In genomic region chr19:5456922-5457745, GRCm38 (mm10) we compare ENCODE assay signal across 8 mouse cellular contexts. TPM values are rescaled to one million over a fixed set of nuclear protein-coding genes. Genes with fewer than 3 reads are reported as not detected.
DNase-seq lines count a peak whose midpoint lies in the region; ATAC-seq lines count a peak whose summit lies in the region.

No protein-coding gene starts in this region.

- DNase-seq in ZHBTc4 (ENCODE audit: low read depth, low spot score), result peak; percentile 92
- peak; percentile 95 to 96 for DNase-seq in gastrocnemius, adult 8-10 months (ENCODE audit: low spot score in 2 of 2)
- DNase-seq in induced T-regulatory cell, adult 2 months (ENCODE audit: low read depth), result peak; percentile 96
- DNase-seq in left cerebral cortex, adult 9 months (ENCODE audit: low spot score in 2 of 2), result peak; percentile 90 to 96
- DNase-seq in right cerebral cortex, postnatal 14 days, result peak; percentile 96
- DNase-seq in urinary bladder, postnatal 36 days (ENCODE audit: low spot score in 2 of 2), result peak; percentile 94 to 95

- peak; percentile 84 for ATAC-seq in common myeloid progenitor, adult 5-6 weeks (replicated peaks; ENCODE audit: low read depth, poor library complexity, severe bottlenecking)
- peak; percentile 85 for ATAC-seq in megakaryocyte progenitor cell, adult 5-6 weeks (replicated peaks; ENCODE audit: poor library complexity)

RNA-seq across cellular contexts. Expression of gene Ccdc85b, which starts 0.6 kb away (rescaled TPM):
- 3.0 and 5.4 TPM in 2 replicates for total RNA-seq in common myeloid progenitor, adult 5-6 weeks (2017)
- total RNA-seq in gastrocnemius, adult 8-10 months (2022), result 1 to 10 TPM; 5.5 to 8.1 (median 6.3) TPM
- 0.99 and 1.2 TPM in 2 replicates for total RNA-seq in megakaryocyte progenitor cell, adult 5-6 weeks (2015)
- total RNA-seq in megakaryocyte progenitor cell, adult 5-6 weeks (2017), result 2.5 and 3.0 TPM in 2 replicates

RNA-seq across cellular contexts. Expression of gene Fibp, which starts 3.3 kb away (rescaled TPM):
- total RNA-seq in common myeloid progenitor, adult 5-6 weeks (2017), result 55.8 and 67.4 TPM in 2 replicates
- 10 to 100 TPM; 29.2 to 35.1 (median 32.8) TPM for total RNA-seq in gastrocnemius, adult 8-10 months (2022)
- total RNA-seq in megakaryocyte progenitor cell, adult 5-6 weeks (2015), result 50.2 and 73.5 TPM in 2 replicates
- total RNA-seq in megakaryocyte progenitor cell, adult 5-6 weeks (2017), result 107 and 197 TPM in 2 replicates

RNA-seq across cellular contexts. Expression of gene Fosl1, which starts 9.8 kb away (rescaled TPM):
- 0.63 and 0.78 TPM in 2 replicates for total RNA-seq in common myeloid progenitor, adult 5-6 weeks (2017)
- total RNA-seq in gastrocnemius, adult 8-10 months (2022), result not detected
- 0.47 and 0.98 TPM in 2 replicates for total RNA-seq in megakaryocyte progenitor cell, adult 5-6 weeks (2015)
- total RNA-seq in megakaryocyte progenitor cell, adult 5-6 weeks (2017), result 1.2 TPM in 1 of 2 replicates, not detected in the other

RNA-seq across cellular contexts. Expression of gene Ctsw, which starts 11.2 kb away (rescaled TPM):
- total RNA-seq in common myeloid progenitor, adult 5-6 weeks (2017), result 1.0 and 2.0 TPM in 2 replicates
- total RNA-seq in gastrocnemius, adult 8-10 months (2022), result not detected
- 0.47 and 0.83 TPM in 2 replicates for total RNA-seq in megakaryocyte progenitor cell, adult 5-6 weeks (2015)
- 0.44 and 0.79 TPM in 2 replicates for total RNA-seq in megakaryocyte progenitor cell, adult 5-6 weeks (2017)

RNA-seq across cellular contexts. Expression of gene Efemp2, which starts 16.6 kb away (rescaled TPM):
- 0.09 TPM in 1 of 2 replicates, not detected in the other for total RNA-seq in common myeloid progenitor, adult 5-6 weeks (2017)
- total RNA-seq in gastrocnemius, adult 8-10 months (2022), result 1 to 10 TPM; 3.2 to 6.1 (median 3.8) TPM
- 0.54 TPM in 1 of 2 replicates, not detected in the other for total RNA-seq in megakaryocyte progenitor cell, adult 5-6 weeks (2015)
- not detected in 2 replicates for total RNA-seq in megakaryocyte progenitor cell, adult 5-6 weeks (2017)

Comparison
In these comparisons a context has a peak if more than half of its experiments do, and no peak if none do; other contexts are left out.
1. Peak in every context shown above with its lines: DNase-seq and ATAC-seq.